Mouse (Mus musculus): Measurements from ENCODE around the gene Mup6. TPM values are rescaled to one million over a fixed set of nuclear protein-coding genes. Genes with fewer than 3 reads are reported as not detected.

Mup6 gene
- not detected for polyA plus RNA-seq (2017; shearing (Covaris generic))

DNA sequence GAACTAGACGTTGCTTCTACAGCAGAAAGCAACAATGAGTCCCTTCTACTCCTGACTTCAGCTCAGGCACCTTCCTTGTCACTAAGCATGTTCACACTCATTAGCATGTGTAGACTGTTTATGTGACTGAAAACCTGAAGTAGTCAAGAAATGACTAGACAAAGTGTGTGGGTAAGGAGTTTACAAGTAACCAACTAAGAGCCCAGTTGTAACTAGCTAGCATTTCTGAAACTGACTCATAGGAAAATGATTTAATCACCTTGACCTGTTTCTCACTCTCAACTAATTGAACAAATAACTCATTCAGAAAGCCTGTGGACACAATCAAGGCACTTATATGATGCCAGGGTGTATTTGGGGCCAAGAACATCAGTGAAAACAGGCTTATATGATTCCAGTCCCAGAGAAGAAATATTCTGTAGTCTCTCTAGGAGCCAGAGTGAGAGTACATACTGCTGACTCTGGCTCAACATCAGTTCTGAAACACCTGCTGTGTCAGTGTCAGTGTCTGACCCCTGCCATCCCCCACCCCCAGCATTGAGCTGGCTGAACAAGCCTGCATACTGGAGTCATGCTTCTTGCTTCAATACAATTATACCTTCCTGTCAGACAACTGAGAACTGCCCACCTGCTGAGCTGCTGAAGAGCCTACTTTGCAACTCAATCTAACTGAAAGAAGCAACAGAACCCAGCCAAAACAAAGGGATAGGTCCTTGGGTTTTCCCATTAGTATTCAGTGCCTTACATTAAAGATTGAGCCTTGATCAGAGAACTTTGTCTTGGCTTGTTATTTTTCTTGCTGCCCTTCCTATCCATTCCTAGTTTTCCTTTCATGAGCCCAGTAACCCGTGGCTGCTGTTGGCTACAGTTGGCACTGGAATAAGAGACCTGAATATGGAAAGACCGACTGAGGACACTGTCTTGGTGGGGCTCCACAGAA lies at the start of gene Mup6:
Gene Mup6, plus strand, starts transcription at position 890 of the 940 bp plus-strand sequence.

DNA sequence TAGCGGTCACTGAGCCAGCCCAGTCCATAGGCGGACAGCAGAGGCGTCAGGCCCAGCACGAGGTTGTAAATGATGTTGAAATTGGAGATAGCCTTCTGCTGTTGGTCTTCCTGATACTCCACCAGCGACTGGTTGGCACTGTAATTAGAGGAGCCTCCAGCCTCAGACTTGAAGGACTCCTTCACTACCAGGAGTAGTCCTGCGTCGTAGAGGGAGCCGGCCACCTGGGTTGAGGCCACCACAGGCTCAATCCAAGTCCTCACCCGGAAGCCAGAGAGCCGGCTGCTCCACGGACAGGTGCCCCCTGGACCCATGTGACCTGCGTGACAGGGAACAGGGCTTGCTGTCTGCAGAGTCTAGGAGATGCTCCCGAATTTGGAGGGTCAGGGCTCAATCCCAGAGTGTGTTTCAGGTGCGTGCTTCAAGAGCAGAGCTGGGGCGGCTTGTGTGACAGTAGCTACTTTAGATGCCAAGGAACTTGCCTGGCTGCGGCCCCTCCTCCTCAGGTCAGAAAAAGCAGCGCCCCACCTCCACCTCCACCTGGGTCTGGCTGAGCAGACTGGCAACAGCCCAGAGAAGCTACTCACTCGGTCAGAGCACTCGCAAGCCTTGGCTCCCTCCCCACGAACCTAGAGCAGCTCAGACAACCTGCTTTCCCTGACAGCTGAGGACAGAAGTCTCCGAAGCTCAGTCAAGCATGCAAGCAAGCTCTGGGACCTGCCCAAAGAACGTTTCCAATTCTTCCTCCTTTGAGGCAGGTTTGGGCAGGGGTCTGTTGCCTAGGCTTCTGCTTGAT lies 49.3 kb upstream of the Mup6 start, which contains the start of gene Slc46a2:
Gene Slc46a2, minus strand, starts transcription at position 449 of the 796 bp plus-strand sequence.

DNA sequence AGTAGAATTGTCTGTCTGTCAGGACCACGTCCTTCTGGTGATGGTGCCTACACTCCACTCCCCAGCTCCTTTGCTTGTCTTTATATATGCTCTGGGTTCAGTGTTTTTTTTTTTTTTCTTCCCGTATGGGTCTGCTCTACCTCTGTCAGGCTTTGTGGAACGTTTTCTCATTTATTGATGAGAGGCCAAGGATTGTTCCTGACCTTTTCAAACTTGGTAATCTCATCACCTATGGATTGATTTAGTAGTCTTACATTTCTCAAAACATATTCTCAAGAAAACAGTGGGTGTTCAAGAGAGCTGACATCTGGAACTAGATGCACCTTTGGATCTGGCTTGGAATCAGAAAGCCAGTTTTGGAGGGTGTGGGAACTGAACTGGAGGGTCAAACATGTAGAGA lies 3.5 kb upstream of the Mup6 start, which contains the start of gene Mup4:
Gene Mup4, minus strand, starts transcription at position 101 of the 400 bp plus-strand sequence.

Other genes starting within 250 kb of the Mup6 start
- 77.7 TPM for gene Inip, start 162.7 kb upstream of the Mup6 start, polyA plus RNA-seq (2017; shearing (Covaris generic))
- gene Snx30, start 158.5 kb upstream of the Mup6 start, polyA plus RNA-seq (2017; shearing (Covaris generic)), result 3.5 TPM
- gene Slc46a2, start 49.2 kb upstream of the Mup6 start, polyA plus RNA-seq (2017; shearing (Covaris generic)), result not detected
- not detected for gene Mup4, start 3.6 kb upstream of the Mup6 start, polyA plus RNA-seq (2017; shearing (Covaris generic))
- not detected for gene Mup7, start 106.2 kb downstream of the Mup6 start, polyA plus RNA-seq (2017; shearing (Covaris generic))
- gene Mup2, start 190.0 kb downstream of the Mup6 start, polyA plus RNA-seq (2017; shearing (Covaris generic)), result not detected

All from inflammation-experienced regulatory T-cells, adult 16 weeks (primary cell).